Mouse (Mus musculus): ENCODE measurements around the gene Eif2b4. TPM values are rescaled to one million over a fixed set of nuclear protein-coding genes. Genes with fewer than 3 reads are reported as not detected.
"Not testable (repeated sequence)": the region's sequence is repeated elsewhere in the genome, so short reads cannot be mapped to it uniquely, and the experiment has no call there.

The Eif2b4 gene
- 10 to 100 TPM; 46.8 to 56.7 TPM for total RNA-seq (2021)

DNA sequence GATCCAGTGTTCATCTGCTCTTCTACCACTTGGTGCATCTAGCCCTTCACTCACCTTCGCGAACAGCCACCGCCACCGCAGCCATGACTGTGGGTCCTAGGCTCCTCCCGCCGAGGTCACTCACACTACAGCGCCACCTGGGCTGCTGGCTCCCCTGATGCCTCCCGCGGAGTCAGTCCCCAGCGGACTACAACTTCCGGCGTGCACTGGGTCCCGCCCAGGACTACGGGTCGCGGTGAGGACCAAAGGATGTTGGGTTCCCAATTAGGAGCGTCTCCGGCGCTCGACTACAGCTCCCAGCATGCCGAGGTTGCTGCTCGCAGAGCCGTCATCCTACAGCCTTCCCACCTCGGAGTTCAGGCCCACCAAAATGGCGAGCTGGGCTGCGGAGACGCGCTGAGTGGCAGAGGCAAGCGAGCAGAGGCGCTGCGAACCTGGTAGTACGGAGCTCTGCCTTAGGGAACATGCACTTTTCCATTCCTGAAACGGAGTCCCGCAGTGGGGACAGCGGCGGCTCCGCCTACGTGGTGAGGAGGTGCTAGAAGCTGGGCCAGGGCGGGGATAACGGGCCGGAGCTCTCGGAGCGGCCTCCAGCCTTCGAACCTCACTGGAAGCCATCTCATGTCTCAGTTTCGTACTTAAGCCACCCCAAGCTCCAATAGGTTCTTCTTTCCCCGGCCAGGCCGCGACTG lies at the start of gene Eif2b4, which contains the start of gene Snx17:
Gene Eif2b4 (minus strand): TSS at position 492 of the 692 bp plus-strand sequence.
Gene Snx17 (plus strand): TSS at position 289 of the 692 bp plus-strand sequence.
- DNase-seq (ENCODE audit: extremely low spot score in 1 of 2, low spot score in 1 of 2): peak; percentile 96 to 98

GRCm38 (mm10) chr5:31242191-31242590 lies 49.0 kb upstream of the Eif2b4 start:
- no peak for DNase-seq (ENCODE audit: extremely low spot score in 1 of 2, low spot score in 1 of 2)

DNA sequence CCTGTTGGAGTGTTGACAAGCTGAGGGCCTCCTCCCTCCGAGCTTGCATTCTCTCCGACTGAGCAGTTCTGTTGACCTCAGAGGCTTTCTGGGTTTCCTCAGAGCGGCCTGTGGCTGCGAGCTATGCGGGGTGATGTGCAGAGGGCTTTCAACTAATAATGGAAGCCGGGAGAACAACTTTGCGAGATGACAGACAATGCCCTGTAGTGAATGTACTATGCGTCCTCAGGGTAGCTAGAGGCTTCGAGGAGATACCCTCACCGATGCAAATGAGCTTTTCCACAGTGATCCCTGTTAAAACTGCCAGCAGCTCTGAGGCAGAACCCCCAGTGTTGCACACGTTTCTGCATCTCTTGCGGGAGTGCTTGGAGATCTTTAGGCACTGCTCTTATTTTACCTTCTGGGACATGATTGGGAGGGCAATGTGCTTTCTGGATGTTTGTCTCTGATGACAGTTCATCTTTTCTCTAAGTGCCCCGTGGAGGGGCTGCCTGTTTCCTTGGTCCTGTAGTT lies 48.3 kb upstream of the Eif2b4 start:
- no peak for DNase-seq (ENCODE audit: extremely low spot score in 1 of 2, low spot score in 1 of 2)

- DNase-seq (ENCODE audit: extremely low spot score in 1 of 2, low spot score in 1 of 2): peak; percentile 84 to 93
Measured at GRCm38 (mm10) chr5:31240637-31241521, 47.6 kb upstream of the Eif2b4 start, which contains the start of the genes Nrbp1 and Gm9970. Gene Nrbp1, plus strand, starts transcription at chr5:31240864. Gene Gm9970, minus strand, starts transcription at chr5:31241232.

- no peak for DNase-seq (ENCODE audit: extremely low spot score in 1 of 2, low spot score in 1 of 2)
Measured at GRCm38 (mm10) chr5:31226641-31227040, 33.4 kb upstream of the Eif2b4 start.

- no peak for DNase-seq (ENCODE audit: extremely low spot score in 1 of 2, low spot score in 1 of 2)
Measured at GRCm38 (mm10) chr5:31222696-31223095, 29.5 kb upstream of the Eif2b4 start.

DNA sequence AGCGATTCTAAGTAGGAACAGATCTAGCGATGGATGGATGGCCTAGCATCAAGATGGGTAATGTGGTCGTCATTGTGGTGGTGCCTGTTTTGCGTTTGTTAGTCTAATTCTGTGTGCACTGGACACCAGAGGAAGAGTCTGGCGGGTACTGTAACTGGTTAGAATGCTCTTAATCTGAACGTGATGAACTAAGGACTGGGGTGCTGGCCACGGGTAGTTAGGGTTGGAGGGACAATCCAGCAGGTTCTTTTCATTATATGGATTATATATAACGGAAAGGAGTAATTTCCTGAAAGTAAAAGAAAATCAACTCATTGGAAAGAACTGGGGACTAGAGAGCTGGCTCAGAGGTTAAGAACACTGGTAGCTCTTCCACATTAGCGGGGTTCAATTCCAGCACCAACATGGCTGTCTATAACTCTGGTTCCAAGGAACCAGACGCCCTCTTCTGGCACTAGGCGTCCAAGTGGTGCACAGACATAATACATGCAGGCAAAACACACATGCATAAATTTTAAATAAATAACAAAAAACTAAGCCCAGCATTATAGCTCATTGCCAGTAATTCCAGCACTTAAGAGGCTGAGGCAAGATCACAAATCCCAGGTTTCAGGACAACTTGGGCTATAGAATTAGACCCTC lies 28.2 kb upstream of the Eif2b4 start:
- DNase-seq (ENCODE audit: extremely low spot score in 1 of 2, low spot score in 1 of 2): no peak

DNA sequence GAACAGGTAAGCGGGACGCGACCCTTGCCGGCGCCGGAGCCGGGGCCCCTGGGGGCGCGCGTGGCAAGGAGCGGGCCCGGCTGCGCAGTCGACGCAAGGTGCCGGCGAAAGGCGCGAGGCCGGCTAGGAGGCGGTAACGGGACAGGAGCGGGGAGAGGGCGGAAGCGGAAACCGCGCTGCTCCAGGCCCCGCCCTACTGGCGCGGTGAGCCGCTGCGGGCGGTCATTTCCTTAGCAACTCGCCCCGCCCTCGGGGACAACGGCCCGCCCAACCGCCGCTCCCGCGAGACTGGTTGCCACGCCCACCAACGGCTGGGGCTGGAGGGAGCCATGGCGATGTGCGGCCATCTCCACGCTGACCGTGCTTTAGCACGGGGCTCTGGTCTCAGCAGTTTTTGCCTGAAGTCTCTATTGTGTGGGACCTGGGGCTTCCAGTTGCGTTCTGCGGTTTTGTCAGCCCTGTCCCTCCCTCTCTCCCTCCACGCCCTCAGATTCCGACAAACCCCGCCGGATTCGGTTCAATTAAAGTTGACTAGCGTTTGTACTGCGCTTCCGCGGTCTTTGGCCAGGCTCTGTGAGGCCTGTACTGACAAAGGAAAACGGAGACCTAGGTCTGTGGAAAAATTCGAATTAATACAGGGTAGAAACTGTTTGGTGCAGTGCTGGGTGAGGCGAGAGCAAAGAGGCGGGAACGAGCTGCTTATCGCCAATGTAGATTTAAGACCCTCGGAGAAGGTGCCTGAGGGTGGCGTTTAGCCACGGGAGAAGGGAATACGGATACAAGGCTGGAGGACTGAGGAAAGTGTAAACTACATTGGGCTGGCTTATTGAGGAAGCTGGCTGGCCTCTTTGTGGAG lies 27.4 kb upstream of the Eif2b4 start, which contains the start of gene Ppm1g:
Gene Ppm1g (minus strand): TSS at position 240 of the 856 bp plus-strand sequence.
- peak; percentile 92 to 94 for DNase-seq (ENCODE audit: extremely low spot score in 1 of 2, low spot score in 1 of 2)

GRCm38 (mm10) chr5:31219911-31220447 lies 26.7 kb upstream of the Eif2b4 start:
- peak; percentile 27 to 44 for DNase-seq (ENCODE audit: extremely low spot score in 1 of 2, low spot score in 1 of 2)

- DNase-seq (ENCODE audit: extremely low spot score in 1 of 2, low spot score in 1 of 2): no peak
Measured at GRCm38 (mm10) chr5:31219474-31219873, 26.2 kb upstream of the Eif2b4 start.

DNA sequence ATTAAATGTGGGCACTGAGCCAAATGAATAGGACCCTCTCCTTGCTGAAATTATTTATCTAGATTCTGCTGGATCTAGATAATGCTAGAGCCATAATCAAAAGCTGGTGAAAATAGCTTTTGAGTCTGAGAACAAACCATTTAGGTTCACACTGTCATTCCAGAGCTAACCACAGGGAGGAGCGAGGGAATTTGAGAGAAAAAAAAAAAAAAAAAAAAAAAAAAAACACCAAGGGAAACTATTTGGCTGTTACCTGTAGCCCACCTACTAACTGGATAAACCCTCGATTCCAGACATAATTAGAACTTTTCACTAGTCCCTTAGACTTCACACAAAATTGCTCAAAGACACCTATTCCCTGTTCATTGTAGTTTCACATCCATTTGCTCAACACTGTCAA lies 25.8 kb upstream of the Eif2b4 start:
- DNase-seq (ENCODE audit: extremely low spot score in 1 of 2, low spot score in 1 of 2): no peak

DNA sequence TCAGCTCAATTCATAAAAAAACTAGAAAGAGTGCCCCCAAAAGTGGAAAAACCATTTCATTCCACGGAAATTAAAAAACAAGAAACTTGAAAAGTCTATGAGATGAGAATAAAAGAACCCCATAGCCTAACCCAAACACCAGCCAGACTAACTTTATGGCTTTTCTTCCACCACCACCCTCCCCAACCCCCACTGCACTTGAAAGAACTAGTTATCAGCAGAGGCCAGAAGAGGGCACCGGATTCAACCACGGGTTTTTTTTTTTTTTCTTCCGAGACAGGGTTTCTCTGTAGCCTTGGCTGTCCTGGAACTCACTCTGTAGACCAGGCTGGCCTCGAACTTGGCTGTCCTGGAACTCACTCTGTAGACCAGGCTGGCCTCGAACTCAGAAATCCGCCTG lies 25.1 kb upstream of the Eif2b4 start:
- DNase-seq (ENCODE audit: extremely low spot score in 1 of 2, low spot score in 1 of 2): no peak

DNA sequence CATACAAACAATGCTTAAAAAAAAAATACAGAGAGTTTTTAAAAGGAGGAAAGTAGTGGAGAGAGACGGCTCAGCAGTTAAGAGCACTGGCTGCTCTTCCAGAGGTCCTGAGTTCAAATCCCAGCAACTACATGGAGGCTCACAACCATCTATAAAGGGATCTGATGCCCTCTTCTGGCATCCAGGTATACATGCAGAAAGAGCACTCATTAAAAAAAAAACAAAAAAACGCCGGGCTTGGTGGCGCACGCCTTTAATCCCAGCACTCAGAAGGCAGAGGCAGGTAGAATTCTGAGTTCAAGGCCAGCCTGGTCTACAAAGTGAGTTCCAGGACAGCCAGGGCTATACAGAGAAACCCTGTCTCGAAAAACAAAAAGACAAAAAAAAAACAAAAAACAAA lies 23.3 kb upstream of the Eif2b4 start:
- not testable (repeated sequence) for DNase-seq (ENCODE audit: extremely low spot score in 1 of 2, low spot score in 1 of 2)

GRCm38 (mm10) chr5:31204421-31204820 lies 11.2 kb upstream of the Eif2b4 start:
- DNase-seq (ENCODE audit: extremely low spot score in 1 of 2, low spot score in 1 of 2): no peak

DNA sequence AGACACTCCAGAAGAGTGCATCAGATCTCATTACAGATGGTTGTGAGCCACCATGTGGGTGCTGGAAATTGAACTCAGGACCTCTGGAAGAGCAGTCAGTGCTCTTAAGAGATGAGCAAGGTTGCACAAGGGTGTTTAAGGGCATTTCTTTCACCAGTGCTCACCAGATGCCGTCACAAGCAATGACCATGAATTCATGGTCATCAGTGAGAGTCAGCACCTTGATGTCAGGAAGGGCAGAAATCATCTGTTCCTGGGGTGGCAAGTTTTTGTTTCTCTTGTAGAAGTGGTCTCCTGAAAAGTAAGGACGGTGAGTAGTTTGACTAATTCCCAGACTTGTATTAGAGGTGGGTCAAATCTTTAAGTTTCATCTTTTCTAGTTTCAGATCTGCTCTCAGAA lies 10.6 kb upstream of the Eif2b4 start:
- no peak for DNase-seq (ENCODE audit: extremely low spot score in 1 of 2, low spot score in 1 of 2)

DNA sequence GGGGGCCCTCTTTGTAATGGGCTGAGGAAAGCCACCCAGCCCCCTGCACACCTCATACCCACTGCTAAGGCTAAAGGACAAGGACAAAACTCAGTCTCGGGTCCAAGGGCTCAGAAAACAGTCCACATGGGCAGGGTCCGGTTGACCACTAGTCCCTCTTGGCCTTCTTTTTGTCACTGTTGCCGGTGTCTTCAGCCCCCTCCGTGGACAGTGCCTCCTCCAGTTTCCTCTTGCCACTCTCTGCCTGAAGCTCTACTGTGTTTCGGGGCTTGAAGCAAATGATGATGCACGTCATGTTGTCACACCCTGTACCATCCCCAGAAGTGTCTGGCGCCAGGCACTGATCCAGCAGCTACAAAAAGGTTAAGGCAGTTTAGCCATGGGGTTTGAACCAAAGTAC lies 9.7 kb upstream of the Eif2b4 start:
- DNase-seq (ENCODE audit: extremely low spot score in 1 of 2, low spot score in 1 of 2): no peak

GRCm38 (mm10) chr5:31201742-31202590 lies 8.7 kb upstream of the Eif2b4 start, which contains the start of gene Zfp513:
Gene Zfp513, minus strand, starts transcription at chr5:31202303.
- peak; percentile 86 for DNase-seq (ENCODE audit: extremely low spot score in 1 of 2, low spot score in 1 of 2)

GRCm38 (mm10) chr5:31201042-31201741 lies 8.0 kb upstream of the Eif2b4 start:
- no peak for DNase-seq (ENCODE audit: extremely low spot score in 1 of 2, low spot score in 1 of 2)

Data from layer of hippocampus, postnatal 25 days (tissue).